Mouse (Mus musculus) heart, embryonic 14.5 days (tissue): ENCODE data around the gene Ube2z. TPM values are rescaled to one million over a fixed set of nuclear protein-coding genes. Genes with fewer than 3 reads are reported as not detected.

ENCODE experiments used
- ATAC-seq: fragments of 200-750 bp; cut with Nextera tagmentation; 2 replicates; pipeline ENCODE4 v1.8.0; 2017; ENCODE audit warnings: low read depth, moderate TSS enrichment; ENCODE audit not compliant: insufficient number of reproducible peaks, insufficient read depth, low FRiP score
- H3K27ac ChIP-seq, 2 experiments: fragments of 200-500 bp in 1 of 2; fragments of 300-500 bp in 1 of 2; sonication (generic) in 1 of 2; replicated peaks in 1 of 2; 2 replicates each; pipeline ENCODE4 v1.5.1; 2012 to 2014; ENCODE audit warnings: low read depth in 2 of 2, low read length in 2 of 2, control low read depth in 1 of 2, mild to moderate bottlenecking in 1 of 2, mixed read lengths in 1 of 2; ENCODE audit not compliant: control insufficient read depth in 1 of 2, insufficient read depth in 1 of 2
- H3K27me3 ChIP-seq: fragments of 300-500 bp; sonication (generic); 2 replicates; pipeline ENCODE4 v1.6.1; 2014; ENCODE audit warnings: mild to moderate bottlenecking, low read length, control low read depth; ENCODE audit not compliant: control insufficient read depth, insufficient read depth
- H3K36me3 ChIP-seq: fragments of 300-500 bp; sonication (generic); 2 replicates; pipeline ENCODE4 v1.6.1; 2014; ENCODE audit warnings: mild to moderate bottlenecking, control low read depth, low read length, mixed read lengths; ENCODE audit not compliant: control insufficient read depth, insufficient read depth
- H3K4me1 ChIP-seq, 2 experiments: fragments of 200-500 bp in 1 of 2; fragments of 300-500 bp in 1 of 2; sonication (generic) in 1 of 2; 2 replicates each; pipeline ENCODE4 v1.6.1; 2012 to 2014; ENCODE audit warnings: low read length in 2 of 2, control low read depth in 1 of 2, mixed read lengths in 1 of 2; ENCODE audit not compliant: control insufficient read depth in 2 of 2, insufficient read depth in 2 of 2
- H3K4me2 ChIP-seq: fragments of 300-500 bp; sonication (generic); 2 replicates; pipeline ENCODE4 v1.6.1; 2014; ENCODE audit warnings: mild to moderate bottlenecking, low read length
- H3K4me3 ChIP-seq, 2 experiments: fragments of 200-500 bp in 1 of 2; fragments of 300-500 bp in 1 of 2; sonication (generic) in 1 of 2; 2 replicates each; pipeline ENCODE4 v1.5.1; 2012 to 2014; ENCODE audit warnings: low read length in 2 of 2, mild to moderate bottlenecking in 2 of 2, control low read depth in 1 of 2, low read depth in 1 of 2, moderate library complexity in 1 of 2; ENCODE audit not compliant: control insufficient read depth in 1 of 2, insufficient read depth in 1 of 2
- H3K9ac ChIP-seq: fragments of 300-500 bp; sonication (generic); 2 replicates; pipeline ENCODE4 v1.6.1; 2014; ENCODE audit warnings: mild to moderate bottlenecking, low read length
- H3K9me3 ChIP-seq: fragments of 300-500 bp; sonication (generic); 2 replicates; pipeline ENCODE4 v1.6.1; 2016; ENCODE audit warnings: low read length, control low read depth; ENCODE audit not compliant: control insufficient read depth
- WGBS: fragments of 180-500 bp; shearing (Covaris S2); extraction: QIAGEN DNeasy Blood & Tissue Kit; methylation state at CpG from one replicate; pipeline ENCODE4 v1.1.7; 2014; 5-methylcytosine and 5-hydroxymethylcytosine counted together
- polyA plus RNA-seq: library from polyadenylated mRNA; unstranded; fragments of >200 nt; fragmentation: Nextera tagmentation; extraction: Ambion mirVana; gene quantifications from 2 replicates; pipeline ENCODE4 v1.2.1, GENCODE M21; 2014

Gene Ube2z
- polyA plus RNA-seq, 1 experiment from 2014 or later = 29.7 TPM

GRCm38 (mm10) chr11:96020622-96021021 lies 44.6 kb downstream of the Ube2z start:
- no peaks in the 10 kb centered on the region for H3K36me3 ChIP-seq
- no peaks in the 10 kb centered on the region for H3K9me3 ChIP-seq
- H3K4me2 ChIP-seq = no peak overlapping the region
- H3K4me1 ChIP-seq = peaks cover 7 to 10% of the 10 kb centered on the region in 2 experiments; a peak in 2 of 4 replicates
- H3K4me3 ChIP-seq = no peak overlapping the region
- H3K9ac ChIP-seq = no peak overlapping the region
- WGBS = 43% methylated on average over 4 of the region's 4 CpGs
- H3K27me3 ChIP-seq = no peaks in the 10 kb centered on the region
- no peak for ATAC-seq
- no peak overlapping the region for H3K27ac ChIP-seq

- H3K4me1 ChIP-seq = peaks cover 7 to 14% of the 10 kb centered on the region in 2 experiments; a peak in 3 of 4 replicates
- H3K27ac ChIP-seq = peak overlapping the region in 1 of 2 experiments; percentile 55; a peak in 2 of 4 replicates
Measured at GRCm38 (mm10) chr11:96017941-96018351, 47.2 kb downstream of the Ube2z start.

GRCm38 (mm10) chr11:96015421-96015820 lies 49.8 kb downstream of the Ube2z start:
- Histone ChIP-seq H3K36me3 (no peaks in the 10 kb centered on the region), H3K4me2 (peak overlapping the region; percentile 26), H3K27ac (no peak overlapping the region), H3K9ac (no peak overlapping the region), H3K4me1 (peaks cover 7 to 16% of the 10 kb centered on the region in 2 experiments; a peak in 3 of 4 replicates), H3K27me3 (no peaks in the 10 kb centered on the region), H3K9me3 (no peaks in the 10 kb centered on the region), H3K4me3 (no peak overlapping the region)
- no peak for ATAC-seq
- WGBS = 16% methylated on average over 5 of the region's 5 CpGs

More at GRCm38 (mm10) chr11:96017941-96018351, 47.2 kb downstream of the Ube2z start:
- ATAC-seq = 0 out of 2 replicates have a peak, but pooled peaks have one; percentile 21
- Histone ChIP-seq H3K4me3 (no peak overlapping the region), H3K9ac (0 out of 2 replicates have a peak overlapping the region, but pooled peaks have one; percentile 28), H3K36me3 (no peaks in the 10 kb centered on the region), H3K27me3 (no peaks in the 10 kb centered on the region), H3K4me2 (no peak overlapping the region; the same call in 1 of the 2 replicates), H3K9me3 (no peaks in the 10 kb centered on the region)
- 7% methylated on average over 9 of the region's 9 CpGs for WGBS

GRCm38 (mm10) chr11:96011982-96012381 lies 53.2 kb downstream of the Ube2z start:
- Histone ChIP-seq H3K27ac (no peak overlapping the region), H3K36me3 (no peaks in the 10 kb centered on the region), H3K4me2 (peak overlapping the region; percentile 45), H3K27me3 (no peaks in the 10 kb centered on the region), H3K4me1 (peaks cover 0 to 8% of the 10 kb centered on the region in 2 experiments; a peak in 1 of 4 replicates), H3K9me3 (no peaks in the 10 kb centered on the region), H3K9ac (peak overlapping the region; percentile 50; the same call in 1 of the 2 replicates), H3K4me3 (no peak overlapping the region)
- 11% methylated on average over 5 of the region's 8 CpGs for WGBS
- ATAC-seq = no peak

GRCm38 (mm10) chr11:96008827-96009226 lies 56.4 kb downstream of the Ube2z start:
- no peak overlapping the region for H3K27ac ChIP-seq
- no peak overlapping the region for H3K4me3 ChIP-seq
- 0% methylated on average over 1 of the region's 1 CpGs for WGBS
- H3K4me2 ChIP-seq = no peak overlapping the region
- no peaks in the 10 kb centered on the region for H3K9me3 ChIP-seq
- H3K36me3 ChIP-seq = no peaks in the 10 kb centered on the region
- H3K4me1 ChIP-seq = peaks cover 0 to 3% of the 10 kb centered on the region in 2 experiments; a peak in 1 of 4 replicates
- H3K27me3 ChIP-seq = no peaks in the 10 kb centered on the region
- no peak overlapping the region for H3K9ac ChIP-seq
- ATAC-seq = no peak

GRCm38 (mm10) chr11:96007516-96008235 lies 57.5 kb downstream of the Ube2z start:
- whole genome bisulfite sequencing = under 1% methylated on average over 33 of the region's 33 CpGs
- peak overlapping the region; percentile 69 to 87 for H3K4me3 ChIP-seq
- peak overlapping the region; percentile 46 to 95 for H3K27ac ChIP-seq
- 0 out of 2 replicates have a peak, but pooled peaks have one; percentile 6 for ATAC-seq
- H3K36me3 ChIP-seq = no peaks in the 10 kb centered on the region
- H3K4me1 ChIP-seq = peaks cover 0 to 10% of the 10 kb centered on the region in 2 experiments; a peak in 3 of 4 replicates
- H3K9ac ChIP-seq = peak overlapping the region; percentile 97
- H3K9me3 ChIP-seq = no peaks in the 10 kb centered on the region
- no peaks in the 10 kb centered on the region for H3K27me3 ChIP-seq
- peak overlapping the region; percentile 99 for H3K4me2 ChIP-seq

GRCm38 (mm10) chr11:96006852-96007515 lies 58.2 kb downstream of the Ube2z start:
- Histone ChIP-seq H3K9me3 (no peaks in the 10 kb centered on the region), H3K4me1 (peaks cover 2 to 14% of the 10 kb centered on the region in 2 experiments; a peak in 3 of 4 replicates), H3K4me2 (peak overlapping the region; percentile 99), H3K27ac (peak overlapping the region; percentile 56 to 95), H3K9ac (peak overlapping the region; percentile 97), H3K27me3 (no peaks in the 10 kb centered on the region), H3K36me3 (no peaks in the 10 kb centered on the region), H3K4me3 (peak overlapping the region; percentile 69 to 87)
- peak; percentile 59 for ATAC-seq
- WGBS = under 1% methylated on average over 63 of the region's 67 CpGs
